Mouse (Mus musculus): ENCODE measurements around the gene 1700013G24Rik. TPM values are rescaled to one million over a fixed set of nuclear protein-coding genes. Genes with fewer than 3 reads are reported as not detected.
A peak's percentile ranks its signal among the peaks of the same experiment; 100 is the strongest.

Gene 1700013G24Rik
- polyA plus RNA-seq, 1 experiment from 2014 or later = not detected

DNA sequence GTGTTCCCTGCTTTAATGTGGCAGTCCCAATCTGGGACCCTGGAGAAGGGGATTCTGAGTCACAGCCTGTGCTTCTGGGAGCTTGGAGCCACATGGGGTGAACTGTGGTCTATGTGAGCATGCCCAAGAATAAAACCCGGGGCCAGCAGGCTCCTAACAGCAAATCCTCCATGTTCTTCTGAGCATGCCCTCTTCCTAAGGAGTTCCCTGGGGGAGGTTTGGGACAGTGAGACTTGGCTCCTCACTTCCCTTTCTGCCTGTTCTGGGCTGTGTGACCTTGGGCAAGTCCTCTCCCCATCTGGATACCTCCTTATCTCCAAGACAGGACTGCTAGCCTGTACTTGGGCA lies 27.9 kb downstream of the 1700013G24Rik start:
- Histone ChIP-seq H3K9ac (peak overlapping the region; percentile 10; the same call in 1 of the 2 replicates), H3K4me2 (replicated peaks) (no peak overlapping the region), H3K36me3 (no peaks in the 10 kb centered on the region), H3K27ac (peak overlapping the region; percentile 66; the same call in 1 of the 2 replicates), H3K9me3 (no peaks in the 10 kb centered on the region), H3K27me3 (no peaks in the 10 kb centered on the region), H3K4me3 (no peak overlapping the region), H3K4me1 (peaks cover 91% of the 10 kb centered on the region)
- WGBS = 25% methylated on average over 1 of the region's 1 CpGs
- ATAC-seq (ENCODE audit: low FRiP score, low read depth) = no peak

DNA sequence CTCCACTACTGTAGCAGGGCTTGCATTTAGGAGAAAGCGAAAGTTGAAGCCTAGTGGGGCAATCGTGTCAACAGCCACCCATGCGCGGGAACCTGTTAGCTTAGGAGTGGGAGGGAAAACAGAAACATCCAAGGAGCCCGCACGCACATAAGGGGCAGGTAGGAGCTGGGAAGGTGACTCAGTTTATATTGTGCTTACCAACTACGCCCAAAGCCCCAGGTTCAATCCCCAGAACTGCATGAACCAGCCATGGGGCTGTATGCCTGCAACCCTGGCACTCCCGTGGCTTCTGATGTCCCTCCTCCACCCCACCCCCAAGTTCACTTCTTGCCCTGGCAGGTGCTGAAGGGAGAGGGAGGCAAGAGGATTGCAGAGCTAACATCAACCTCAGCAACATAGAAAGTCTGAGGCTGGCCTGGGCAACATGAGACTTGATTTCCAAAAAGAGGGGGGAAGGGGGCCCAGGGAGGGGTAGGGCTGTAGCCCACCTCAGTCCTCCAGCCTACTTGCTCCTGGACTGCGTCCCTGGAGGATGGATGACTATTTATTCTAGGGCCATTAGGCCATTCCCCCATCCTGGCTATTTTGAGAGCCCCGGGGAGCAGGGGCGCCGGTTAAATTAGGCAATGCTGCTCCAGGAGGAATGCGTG lies 28.4 kb downstream of the 1700013G24Rik start:
- Histone ChIP-seq H3K4me1 (peaks cover 91% of the 10 kb centered on the region), H3K9me3 (no peaks in the 10 kb centered on the region), H3K27ac (peak overlapping the region; percentile 66; the same call in 1 of the 2 replicates), H3K4me2 (replicated peaks) (no peak overlapping the region), H3K36me3 (no peaks in the 10 kb centered on the region), H3K4me3 (no peak overlapping the region), H3K9ac (peak overlapping the region; percentile 40), H3K27me3 (no peaks in the 10 kb centered on the region)
- WGBS = 34% methylated on average over 13 of the region's 13 CpGs
- ATAC-seq (ENCODE audit: low FRiP score, low read depth) = no peak; the same call in 1 of the 2 replicates

DNA sequence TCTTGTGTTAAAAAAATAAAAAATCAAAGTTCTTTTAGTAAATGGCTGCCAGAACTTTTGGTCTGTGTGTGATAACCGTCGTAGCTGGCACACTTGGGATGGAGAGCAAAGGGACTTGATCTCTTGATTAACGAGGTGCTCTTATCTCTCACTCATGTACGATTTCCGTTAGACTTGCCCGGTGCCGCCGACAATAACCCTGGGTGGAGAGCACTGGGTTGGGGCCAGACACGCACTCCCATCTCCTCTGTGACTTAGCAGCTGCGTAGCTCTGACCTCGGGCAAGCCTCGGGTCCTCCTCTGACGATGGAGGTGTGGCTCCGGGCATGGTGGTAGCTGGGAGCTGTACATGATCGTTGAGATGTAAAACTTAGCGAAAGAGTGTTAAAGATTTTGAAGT lies 30.8 kb downstream of the 1700013G24Rik start:
- Histone ChIP-seq H3K4me3 (no peak overlapping the region), H3K27ac (peak overlapping the region; percentile 48), H3K27me3 (no peaks in the 10 kb centered on the region), H3K4me1 (peaks cover 91% of the 10 kb centered on the region), H3K9ac (no peak overlapping the region), H3K4me2 (replicated peaks) (no peak overlapping the region), H3K9me3 (no peaks in the 10 kb centered on the region), H3K36me3 (no peaks in the 10 kb centered on the region)
- no peak for ATAC-seq (ENCODE audit: low FRiP score, low read depth)
- 57% methylated on average over 16 of the region's 16 CpGs for WGBS

DNA sequence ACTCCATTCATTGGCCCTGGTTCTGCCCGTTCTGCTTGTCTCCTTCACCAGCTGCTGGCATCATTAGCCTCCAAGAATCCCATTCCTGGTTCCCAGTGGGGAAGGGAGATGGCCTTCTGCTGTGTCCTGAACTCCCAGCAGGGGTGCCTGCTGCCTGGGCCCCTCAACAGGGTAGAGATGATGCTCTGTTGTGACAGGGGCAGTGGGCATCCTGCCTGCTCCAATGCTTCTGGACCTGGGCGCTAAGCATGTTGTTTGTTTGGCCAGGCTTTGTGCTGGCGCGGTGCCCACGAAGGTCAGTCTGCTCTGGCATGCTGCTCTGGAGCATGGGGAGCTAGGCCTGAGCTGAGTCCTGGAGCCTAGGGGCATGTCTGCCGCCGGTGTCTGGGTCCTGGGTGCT lies 31.5 kb downstream of the 1700013G24Rik start:
- H3K4me1 ChIP-seq = peaks cover 91% of the 10 kb centered on the region
- 0 out of 2 replicates have a peak overlapping the region, but pooled peaks have one; percentile 21 for H3K9ac ChIP-seq
- no peaks in the 10 kb centered on the region for H3K27me3 ChIP-seq
- H3K27ac ChIP-seq = peak overlapping the region; percentile 48; the same call in 1 of the 2 replicates
- H3K36me3 ChIP-seq = no peaks in the 10 kb centered on the region
- no peaks in the 10 kb centered on the region for H3K9me3 ChIP-seq
- no peak overlapping the region for H3K4me2 ChIP-seq (replicated peaks)
- no peak overlapping the region for H3K4me3 ChIP-seq
- ATAC-seq (ENCODE audit: low FRiP score, low read depth) = no peak
- 67% methylated on average over 7 of the region's 7 CpGs for WGBS

DNA sequence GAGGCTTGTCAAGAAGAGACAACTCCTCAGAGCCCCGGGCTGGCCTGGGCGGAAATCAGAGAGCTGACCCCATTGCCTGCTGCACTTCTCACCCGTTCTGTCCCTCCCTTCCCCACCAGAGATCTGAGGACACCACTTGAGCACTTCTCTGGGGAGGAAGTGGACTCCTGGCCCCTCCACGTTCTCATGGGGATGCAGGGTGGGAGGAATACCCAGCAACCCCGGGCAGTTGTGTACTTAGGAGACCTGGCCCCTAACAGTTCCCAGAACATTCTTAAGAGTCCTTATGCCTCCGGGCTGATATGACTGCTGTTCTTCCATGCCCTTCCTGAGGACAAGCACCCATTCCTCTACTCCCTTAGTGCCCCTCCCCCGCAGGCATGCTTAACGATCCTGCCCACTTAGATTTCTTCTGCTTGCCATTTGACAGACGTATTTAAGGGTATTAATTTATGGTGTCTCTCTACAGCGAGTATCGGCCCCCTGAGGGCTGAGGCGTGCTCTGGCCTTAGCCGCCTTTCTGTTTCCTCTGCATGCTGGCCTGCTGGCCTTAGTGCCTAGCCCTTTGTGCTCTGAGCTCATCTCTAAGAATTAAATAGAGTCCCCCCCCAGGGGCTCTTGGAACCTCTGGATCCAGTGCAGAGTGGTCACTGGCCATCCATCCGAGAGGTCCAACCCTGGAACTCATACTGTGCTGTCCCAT lies 32.3 kb downstream of the 1700013G24Rik start:
- Histone ChIP-seq H3K27me3 (no peaks in the 10 kb centered on the region), H3K9ac (0 out of 2 replicates have a peak overlapping the region, but pooled peaks have one; percentile 50), H3K27ac (peak overlapping the region; percentile 63; the same call in 1 of the 2 replicates), H3K36me3 (no peaks in the 10 kb centered on the region), H3K4me3 (no peak overlapping the region), H3K4me2 (replicated peaks) (no peak overlapping the region), H3K9me3 (no peaks in the 10 kb centered on the region), H3K4me1 (peaks cover 89% of the 10 kb centered on the region)
- WGBS = 27% methylated on average over 14 of the region's 14 CpGs
- no peak for ATAC-seq (ENCODE audit: low FRiP score, low read depth)

DNA sequence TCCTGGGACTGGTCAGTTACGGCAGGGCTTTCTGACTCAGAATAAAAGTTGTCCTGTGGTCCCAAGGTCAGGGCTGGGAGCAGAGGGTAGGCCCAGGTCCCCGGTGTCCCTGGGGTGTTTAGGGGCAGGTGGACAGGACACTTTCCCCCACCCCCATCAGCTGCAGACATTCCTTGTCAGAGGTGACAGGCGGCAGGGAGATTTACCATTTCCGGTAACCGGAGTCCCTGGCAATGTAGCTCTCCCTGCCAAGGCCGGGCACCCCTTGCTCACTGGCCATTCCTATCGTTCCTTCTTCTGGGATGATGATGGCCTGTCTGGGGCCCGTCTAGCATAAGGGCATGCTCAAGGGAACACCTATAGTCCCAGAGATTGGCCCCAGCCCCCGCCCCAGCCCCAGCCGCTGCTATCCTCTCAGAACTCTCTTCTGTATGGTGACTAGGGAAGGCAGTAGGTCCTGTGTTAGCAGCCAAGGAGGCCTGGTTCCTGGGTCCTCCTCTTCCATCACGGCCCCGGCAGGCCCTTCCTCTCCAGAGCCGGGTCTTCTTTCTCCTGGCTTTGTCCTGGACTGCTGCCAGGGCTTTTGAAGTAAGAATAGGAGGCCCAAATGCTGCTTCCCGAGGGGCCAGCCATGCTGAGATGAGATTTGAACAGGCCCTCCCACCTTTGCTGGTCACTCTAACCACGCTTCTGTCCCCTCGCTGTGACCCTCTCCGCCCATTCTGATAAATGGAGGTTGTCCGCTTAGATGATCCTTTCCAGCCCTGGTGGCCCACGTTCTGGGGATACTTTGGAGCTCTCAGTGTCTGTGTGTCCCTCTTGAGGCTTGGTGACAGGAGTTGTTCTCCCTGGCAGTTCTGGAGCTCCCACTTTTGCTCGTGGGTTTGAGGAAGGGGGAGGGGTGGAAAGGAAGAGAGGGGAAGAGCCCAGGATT lies 33.3 kb downstream of the 1700013G24Rik start:
- H3K4me1 ChIP-seq = peaks cover 80% of the 10 kb centered on the region
- H3K4me2 ChIP-seq (replicated peaks) = peak overlapping the region; percentile 31; the same call in 1 of the 2 replicates
- peak overlapping the region; percentile 50 for H3K9ac ChIP-seq
- H3K4me3 ChIP-seq = no peak overlapping the region
- no peak for ATAC-seq (ENCODE audit: low FRiP score, low read depth)
- no peaks in the 10 kb centered on the region for H3K27me3 ChIP-seq
- H3K36me3 ChIP-seq = no peaks in the 10 kb centered on the region
- no peaks in the 10 kb centered on the region for H3K9me3 ChIP-seq
- 29% methylated on average over 20 of the region's 20 CpGs for WGBS
- peak overlapping the region; percentile 63; the same call in 1 of the 2 replicates for H3K27ac ChIP-seq

DNA sequence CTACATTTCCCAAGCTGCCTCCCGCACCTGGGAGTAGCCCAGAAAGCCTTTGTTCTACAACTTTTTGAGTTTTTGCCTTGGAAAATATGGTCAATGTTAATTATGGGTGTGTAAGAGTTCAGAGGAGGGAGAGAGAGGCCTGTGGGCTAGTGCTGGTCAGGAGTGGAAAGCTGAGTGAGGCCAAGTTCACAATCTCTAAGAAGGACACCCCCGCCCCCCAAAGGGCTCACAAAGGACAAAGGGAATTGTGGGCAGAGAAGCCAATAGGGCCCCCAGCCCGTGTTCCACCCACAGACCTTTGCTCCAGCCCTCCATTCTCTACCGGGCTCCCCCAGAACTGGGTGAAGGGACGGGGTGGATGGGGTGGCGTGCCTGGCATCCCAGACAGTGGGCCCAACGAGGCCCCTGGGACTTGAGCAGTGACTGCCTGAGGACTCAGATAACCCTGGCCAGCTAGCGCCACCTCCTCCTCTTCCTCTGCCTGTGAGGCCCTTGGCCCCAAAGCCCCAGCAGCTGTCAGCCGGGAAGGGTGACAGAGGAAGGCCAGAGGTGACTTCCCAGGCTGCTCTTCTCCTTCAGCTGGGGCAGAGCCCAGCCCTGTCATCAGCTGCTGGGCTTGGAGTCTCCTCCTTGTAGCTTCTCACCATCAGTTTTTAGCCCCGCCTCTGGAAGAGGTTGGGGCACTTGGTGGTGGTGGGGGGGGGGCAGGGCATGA lies 34.4 kb downstream of the 1700013G24Rik start:
- no peaks in the 10 kb centered on the region for H3K27me3 ChIP-seq
- no peaks in the 10 kb centered on the region for H3K36me3 ChIP-seq
- H3K27ac ChIP-seq = peak overlapping the region; percentile 90
- H3K9me3 ChIP-seq = no peaks in the 10 kb centered on the region
- H3K4me1 ChIP-seq = peaks cover 71% of the 10 kb centered on the region
- no peak overlapping the region for H3K4me3 ChIP-seq
- H3K9ac ChIP-seq = peak overlapping the region; percentile 50
- 42% methylated on average over 10 of the region's 10 CpGs for WGBS
- H3K4me2 ChIP-seq (replicated peaks) = peak overlapping the region; percentile 0; the same call in 1 of the 2 replicates
- ATAC-seq (ENCODE audit: low FRiP score, low read depth) = peak; percentile 22; the same call in 1 of the 2 replicates

DNA sequence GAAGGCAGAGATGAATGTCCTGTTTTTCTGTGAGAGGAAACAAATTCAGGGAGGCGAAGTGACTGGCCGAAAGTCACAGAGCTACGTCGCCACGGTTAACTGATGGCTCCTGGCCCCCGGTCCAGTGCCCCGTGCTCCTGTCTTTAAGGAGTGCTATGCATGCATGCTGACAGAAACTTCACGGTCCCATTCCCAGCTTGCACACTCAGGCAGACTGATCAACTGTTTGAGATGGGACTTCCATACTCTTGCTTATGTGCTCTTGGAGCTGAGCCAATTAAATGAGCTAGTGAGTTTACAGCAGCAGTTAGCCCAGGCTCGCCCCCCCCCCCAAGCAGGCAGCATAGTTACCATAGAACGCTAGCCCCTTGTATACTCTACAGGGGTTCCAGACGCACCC lies 35.0 kb downstream of the 1700013G24Rik start:
- ATAC-seq (ENCODE audit: low FRiP score, low read depth) = no peak
- WGBS = 45% methylated on average over 11 of the region's 11 CpGs
- H3K4me2 ChIP-seq (replicated peaks) = no peak overlapping the region
- no peak overlapping the region for H3K4me3 ChIP-seq
- H3K9ac ChIP-seq = peak overlapping the region; percentile 50
- no peaks in the 10 kb centered on the region for H3K9me3 ChIP-seq
- H3K27me3 ChIP-seq = no peaks in the 10 kb centered on the region
- peaks cover 74% of the 10 kb centered on the region for H3K4me1 ChIP-seq
- H3K36me3 ChIP-seq = 0 out of 2 replicates have a peak, but pooled peaks cover 5% of the 10 kb centered on the region
- peak overlapping the region; percentile 90 for H3K27ac ChIP-seq

DNA sequence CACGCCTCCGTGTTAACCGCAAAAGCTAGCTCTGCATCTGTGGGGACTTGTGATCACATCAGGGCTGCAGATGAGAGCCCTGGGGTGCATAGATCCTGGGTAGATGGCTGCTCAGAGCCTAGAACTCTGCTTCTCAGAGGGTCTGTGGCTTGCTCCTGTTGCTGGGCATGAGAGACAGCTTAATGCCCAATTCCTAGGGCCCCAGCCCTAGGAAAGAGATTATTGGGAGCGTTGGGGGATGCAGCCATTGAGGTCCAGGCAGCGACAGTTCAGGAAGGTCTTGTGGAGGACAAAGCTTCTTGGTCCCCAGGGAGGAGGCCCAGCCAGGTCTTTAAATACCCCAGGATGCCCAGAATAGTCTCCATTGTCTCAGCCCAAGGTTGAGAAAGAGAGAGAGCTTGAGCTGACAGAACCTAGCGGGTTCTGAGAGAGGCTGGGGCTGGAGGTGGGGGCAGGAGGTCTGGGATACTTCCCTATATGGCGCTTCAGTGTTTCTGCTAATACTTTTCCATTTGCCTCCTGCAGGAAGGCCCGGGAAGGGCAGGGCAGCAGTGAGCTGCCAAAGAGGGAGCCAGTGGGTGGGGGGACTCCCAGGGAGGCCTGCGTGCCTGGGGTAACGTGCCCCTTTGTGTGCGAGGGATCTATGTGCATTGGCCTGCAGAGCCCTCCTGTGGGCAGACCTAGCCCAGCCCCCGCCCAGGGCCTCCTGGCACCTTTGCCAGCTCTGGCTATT lies 35.7 kb downstream of the 1700013G24Rik start:
- peak overlapping the region; percentile 53 for H3K9ac ChIP-seq
- H3K9me3 ChIP-seq = no peaks in the 10 kb centered on the region
- 0 out of 2 replicates have a peak, but pooled peaks cover 5% of the 10 kb centered on the region for H3K36me3 ChIP-seq
- WGBS = 19% methylated on average over 12 of the region's 12 CpGs
- peak overlapping the region; percentile 44 for H3K4me2 ChIP-seq (replicated peaks)
- H3K27me3 ChIP-seq = no peaks in the 10 kb centered on the region
- peak overlapping the region; percentile 90 for H3K27ac ChIP-seq
- peak; percentile 60 for ATAC-seq (ENCODE audit: low FRiP score, low read depth)
- no peak overlapping the region for H3K4me3 ChIP-seq
- H3K4me1 ChIP-seq = peaks cover 80% of the 10 kb centered on the region

DNA sequence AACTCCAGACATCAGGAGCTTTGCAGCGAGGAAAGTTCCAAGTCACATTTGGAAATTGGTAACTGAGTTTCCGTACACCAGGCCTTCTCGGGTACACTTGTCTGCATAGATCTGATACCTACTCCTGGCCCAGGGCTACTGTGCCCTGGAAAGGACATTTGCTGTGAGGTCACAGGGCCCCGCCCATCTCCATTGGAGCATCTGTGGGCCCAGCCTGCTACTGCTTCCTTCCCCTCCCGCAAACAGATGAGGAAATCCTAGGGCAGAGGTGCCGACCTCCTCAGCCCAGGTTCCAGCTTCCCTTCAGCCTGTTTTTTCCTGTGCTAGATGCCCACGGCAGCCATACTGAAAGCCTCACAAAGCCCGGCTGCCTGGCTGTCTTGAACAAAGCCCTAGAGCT lies 36.9 kb downstream of the 1700013G24Rik start:
- no peak overlapping the region for H3K4me3 ChIP-seq
- peaks cover 79% of the 10 kb centered on the region for H3K4me1 ChIP-seq
- no peak overlapping the region; the same call in 1 of the 2 replicates for H3K9ac ChIP-seq

More for the DNA sequence above, 36.9 kb downstream of the 1700013G24Rik start:
- Histone ChIP-seq H3K9me3 (no peaks in the 10 kb centered on the region), H3K36me3 (0 out of 2 replicates have a peak, but pooled peaks cover 5% of the 10 kb centered on the region), H3K4me2 (replicated peaks) (0 out of 2 replicates have a peak overlapping the region, but pooled peaks have one; percentile 44), H3K27me3 (no peaks in the 10 kb centered on the region), H3K27ac (peak overlapping the region; percentile 90)
- ATAC-seq (ENCODE audit: low FRiP score, low read depth) = no peak
- 62% methylated on average over 8 of the region's 8 CpGs for WGBS

Data from limb, embryonic 13.5 days (tissue).